Mouse (Mus musculus) G1E (cell line): ENCODE data around the gene Hivep3. TPM values are rescaled to one million over a fixed set of nuclear protein-coding genes. Genes with fewer than 3 reads are reported as not detected.

Experiments used
- ATAC-seq: 2 replicates; pipeline ENCODE4 v1.8.0; 2016; ENCODE audit warnings: mild to moderate bottlenecking; ENCODE audit not compliant: insufficient number of reproducible peaks, poor library complexity, low FRiP score, severe bottlenecking; ENCODE audit errors: extremely low read depth
- DNase-seq: peaks from one replicate; pipeline ENCODE4 v3.0.0; 2012; ENCODE audit warnings: low spot score
- H3K27me3 ChIP-seq: 2 replicates; pipeline ENCODE4 v1.6.1; 2012; ENCODE audit warnings: mild to moderate bottlenecking, low read length, inconsistent platforms; ENCODE audit not compliant: insufficient read depth
- H3K36me3 ChIP-seq: replicated peaks from 2 replicates; pipeline ENCODE3; 2012; ENCODE audit warnings: mild to moderate bottlenecking, inconsistent platforms
- H3K4me1 ChIP-seq: 2 replicates; pipeline ENCODE4 v1.6.1; 2012; ENCODE audit warnings: low read depth, low read length, inconsistent platforms, mixed read lengths; ENCODE audit not compliant: insufficient read depth
- H3K4me3 ChIP-seq: 2 replicates; pipeline ENCODE4 v1.5.1; 2012; ENCODE audit warnings: low read depth, mild to moderate bottlenecking, inconsistent platforms, low read length, moderate library complexity, mixed read lengths
- H3K9me3 ChIP-seq: replicated peaks from 2 replicates; pipeline ENCODE4 v1.6.1; 2012; ENCODE audit warnings: inconsistent platforms
- CTCF ChIP-seq: IDR thresholded peaks from 2 replicates; pipeline ENCODE4 v1.5.1; 2012; ENCODE audit warnings: low read depth, low read length, inconsistent platforms, mixed read lengths
- GATA1 ChIP-seq: IDR thresholded peaks from 2 replicates; pipeline ENCODE4 v1.6.1; 2012; ENCODE audit warnings: borderline replicate concordance, low read length, inconsistent platforms, mixed read lengths
- GATA2 ChIP-seq: IDR thresholded peaks from 2 replicates; pipeline ENCODE4 v1.6.1; 2012; ENCODE audit warnings: low read depth, low read length, inconsistent platforms, borderline replicate concordance
- POLR2AphosphoS5 ChIP-seq: IDR thresholded peaks from 2 replicates; pipeline ENCODE4 v1.6.1; 2012; ENCODE audit warnings: low read depth, low read length, inconsistent platforms; ENCODE audit not compliant: insufficient replicate concordance
- TAL1 ChIP-seq: conservative IDR thresholded peaks from 2 replicates; pipeline ENCODE4 v1.6.1; 2012; ENCODE audit warnings: low read depth, low read length, inconsistent platforms, mixed read lengths
- polyA plus RNA-seq: library from polyadenylated mRNA; stranded (reverse); fragments of >175 nt; gene quantifications from 2 replicates; pipeline ENCODE4 v1.2.3, GENCODE M21; 2012
- total RNA-seq, 2 experiments: library from RNA; stranded (forward) in 1 of 2; stranded (reverse) in 1 of 2; fragments of 200-1000 nt in 1 of 2; fragments of >200 nt in 1 of 2; fragmentation: Nextera tagmentation in 1 of 2; gene quantifications; 2 replicates each; pipeline ENCODE4 v1.2.3; 2014 to 2017

The Hivep3 gene
- total and polyA plus RNA-seq, 3 experiments = 0.49 TPM; not detected in 2

- TF ChIP-seq POLR2AphosphoS5 (no peak), GATA2 (no peak), TAL1 (no peak), GATA1 (no peak), CTCF (no peak)
- H3K36me3 ChIP-seq = no peaks in the 10 kb centered on the region
- DNase-seq = no peak
- no peak for ATAC-seq
- no peak overlapping the region for H3K4me3 ChIP-seq
- H3K9me3 ChIP-seq = peaks cover 70% of the 10 kb centered on the region
- no peaks in the 10 kb centered on the region for H3K27me3 ChIP-seq
- no peaks in the 10 kb centered on the region for H3K4me1 ChIP-seq
Observed at GRCm38 (mm10) chr4:119907106-119907505, 173.5 kb downstream of the Hivep3 start.

GRCm38 (mm10) chr4:119911071-119911904, 177.7 kb downstream of the Hivep3 start:
- H3K4me1 ChIP-seq = no peaks in the 10 kb centered on the region
- H3K27me3 ChIP-seq = no peaks in the 10 kb centered on the region
- peaks cover 86% of the 10 kb centered on the region for H3K9me3 ChIP-seq
- H3K4me3 ChIP-seq = no peak overlapping the region; the same call in 1 of the 2 replicates
- no peak for DNase-seq
- H3K36me3 ChIP-seq = no peaks in the 10 kb centered on the region
- ATAC-seq = no peak
- TF ChIP-seq TAL1 = no peak
- TF ChIP-seq CTCF = no peak
- TF ChIP-seq GATA1 = no peak
- no peak for TF ChIP-seq GATA2
- no peak for TF ChIP-seq POLR2AphosphoS5

- no peak for ATAC-seq
- H3K9me3 ChIP-seq = peaks cover 87% of the 10 kb centered on the region
- no peak for DNase-seq
- H3K27me3 ChIP-seq = no peaks in the 10 kb centered on the region
- no peak overlapping the region for H3K4me3 ChIP-seq
- no peaks in the 10 kb centered on the region for H3K4me1 ChIP-seq
- TF ChIP-seq TAL1 = no peak
- TF ChIP-seq CTCF = no peak
- no peak for TF ChIP-seq GATA1
- no peak for TF ChIP-seq GATA2
- TF ChIP-seq POLR2AphosphoS5 = no peak
- no peaks in the 10 kb centered on the region for H3K36me3 ChIP-seq
Observed at GRCm38 (mm10) chr4:119912216-119912615, 178.6 kb downstream of the Hivep3 start.

- ATAC-seq (no peak), DNase-seq (no peak)
- TF ChIP-seq GATA2 = no peak
- peaks cover 85% of the 10 kb centered on the region for H3K9me3 ChIP-seq
- H3K4me1 ChIP-seq = no peaks in the 10 kb centered on the region
- H3K4me3 ChIP-seq = no peak overlapping the region
- no peaks in the 10 kb centered on the region for H3K27me3 ChIP-seq
- no peaks in the 10 kb centered on the region for H3K36me3 ChIP-seq
Observed at GRCm38 (mm10) chr4:119914194-119914593, 180.6 kb downstream of the Hivep3 start.

- no peak for ATAC-seq
- Histone ChIP-seq H3K4me3 (0 out of 2 replicates have a peak overlapping the region, but pooled peaks have one; percentile 15), H3K27me3 (no peaks in the 10 kb centered on the region), H3K9me3 (peaks cover 83% of the 10 kb centered on the region), H3K4me1 (no peaks in the 10 kb centered on the region), H3K36me3 (no peaks in the 10 kb centered on the region)
- no peak for TF ChIP-seq GATA1
- no peak for TF ChIP-seq GATA2
- no peak for TF ChIP-seq TAL1
- TF ChIP-seq CTCF = no peak
- no peak for TF ChIP-seq POLR2AphosphoS5
- no peak for DNase-seq
Observed at GRCm38 (mm10) chr4:119915069-119915468, 181.5 kb downstream of the Hivep3 start.

- Histone ChIP-seq H3K4me1 (no peaks in the 10 kb centered on the region), H3K4me3 (no peak overlapping the region), H3K27me3 (no peaks in the 10 kb centered on the region), H3K9me3 (peaks cover 82% of the 10 kb centered on the region), H3K36me3 (no peaks in the 10 kb centered on the region)
- TF ChIP-seq CTCF (no peak), TAL1 (no peak), GATA2 (no peak), GATA1 (no peak), POLR2AphosphoS5 (no peak)
- no peak for ATAC-seq
- DNase-seq = no peak
Observed at GRCm38 (mm10) chr4:119917502-119917901, 183.9 kb downstream of the Hivep3 start.

- no peak for DNase-seq
- H3K27me3 ChIP-seq = no peaks in the 10 kb centered on the region
- H3K9me3 ChIP-seq = peaks cover 78% of the 10 kb centered on the region
- TF ChIP-seq POLR2AphosphoS5 (no peak), GATA2 (no peak), TAL1 (no peak), GATA1 (no peak), CTCF (no peak)
- H3K36me3 ChIP-seq = no peaks in the 10 kb centered on the region
- no peak for ATAC-seq
- H3K4me3 ChIP-seq = no peak overlapping the region
- H3K4me1 ChIP-seq = no peaks in the 10 kb centered on the region
Observed at GRCm38 (mm10) chr4:119919349-119919748, 185.8 kb downstream of the Hivep3 start.
